Mouse (Mus musculus): Measurements from ENCODE around the gene Evl. TPM values are rescaled to one million over a fixed set of nuclear protein-coding genes. Genes with fewer than 3 reads are reported as not detected.

Gene Evl
- polyA plus RNA-seq, 1 experiment from 2014 or later: 65.6 TPM

GRCm38 (mm10) chr12:108657350-108657749 is 102.8 kb downstream of the Evl start:
- Histone ChIP-seq H3K4me2 (replicated peaks) (no peak overlapping the region), H3K4me3 (no peak overlapping the region), H3K4me1 (no peaks in the 10 kb centered on the region), H3K27ac (no peak overlapping the region), H3K36me3 (peaks cover 89% of the 10 kb centered on the region), H3K27me3 (no peaks in the 10 kb centered on the region), H3K9me3 (no peaks in the 10 kb centered on the region), H3K9ac (no peak overlapping the region)
- WGBS: 80% methylated on average over 1 of the region's 1 CpGs
- ATAC-seq (ENCODE audit: low FRiP score, low read depth): no peak

DNA sequence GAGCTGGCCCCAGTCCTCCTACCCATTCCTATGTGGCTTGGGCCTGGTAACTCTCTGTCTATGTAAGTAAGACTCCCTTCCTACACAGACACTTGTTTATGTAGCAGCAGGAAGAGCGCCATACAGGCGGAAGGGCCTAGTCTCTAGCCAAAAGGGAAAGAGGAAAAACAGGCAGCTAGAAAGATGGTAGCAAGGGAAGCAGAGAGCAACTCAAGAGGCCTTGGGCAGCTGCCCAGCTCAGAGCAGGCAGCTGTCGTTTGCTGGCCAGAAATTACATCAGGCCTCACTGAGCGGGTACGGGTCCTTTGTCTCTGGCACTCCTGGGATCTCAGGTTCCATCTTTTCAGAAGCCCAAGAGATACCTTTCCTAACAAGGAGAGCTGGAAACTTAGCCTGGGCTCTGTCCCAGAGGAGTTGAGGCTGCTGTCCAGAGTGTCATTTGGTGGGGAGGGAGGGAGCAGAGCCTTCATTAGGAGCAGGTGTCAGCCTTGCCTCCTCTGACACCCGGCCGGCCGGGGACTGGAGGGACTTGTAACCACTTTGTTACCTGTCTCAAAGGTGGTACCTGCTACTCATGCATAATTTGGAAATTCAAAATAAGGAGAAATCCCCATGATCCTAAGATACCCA is 114.2 kb downstream of the Evl start:
- Histone ChIP-seq H3K27me3 (no peaks in the 10 kb centered on the region), H3K36me3 (peaks cover 77% of the 10 kb centered on the region), H3K4me1 (no peaks in the 10 kb centered on the region), H3K9ac (no peak overlapping the region), H3K4me3 (no peak overlapping the region), H3K9me3 (no peaks in the 10 kb centered on the region), H3K27ac (no peak overlapping the region), H3K4me2 (replicated peaks) (no peak overlapping the region)
- 83% methylated on average over 8 of the region's 8 CpGs for WGBS
- no peak for ATAC-seq (ENCODE audit: low FRiP score, low read depth)

- H3K27ac ChIP-seq: no peak overlapping the region
- H3K9ac ChIP-seq: no peak overlapping the region
- no peak overlapping the region for H3K4me2 ChIP-seq (replicated peaks)
- H3K4me1 ChIP-seq: no peaks in the 10 kb centered on the region
- no peak overlapping the region for H3K4me3 ChIP-seq
- no peaks in the 10 kb centered on the region for H3K9me3 ChIP-seq
- 79% methylated on average over 2 of the region's 2 CpGs for WGBS
- H3K27me3 ChIP-seq: no peaks in the 10 kb centered on the region
- no peak for ATAC-seq (ENCODE audit: low FRiP score, low read depth)
- H3K36me3 ChIP-seq: peaks cover 84% of the 10 kb centered on the region
Observed at GRCm38 (mm10) chr12:108671541-108671940, 117.0 kb downstream of the Evl start.

GRCm38 (mm10) chr12:108672908-108673307 is 118.4 kb downstream of the Evl start:
- Histone ChIP-seq H3K4me2 (replicated peaks) (no peak overlapping the region), H3K9ac (no peak overlapping the region), H3K27ac (no peak overlapping the region), H3K36me3 (peaks cover 88% of the 10 kb centered on the region), H3K4me3 (no peak overlapping the region), H3K9me3 (no peaks in the 10 kb centered on the region), H3K4me1 (no peaks in the 10 kb centered on the region), H3K27me3 (no peaks in the 10 kb centered on the region)
- no peak for ATAC-seq (ENCODE audit: low FRiP score, low read depth)
- 77% methylated on average over 4 of the region's 4 CpGs for WGBS

DNA sequence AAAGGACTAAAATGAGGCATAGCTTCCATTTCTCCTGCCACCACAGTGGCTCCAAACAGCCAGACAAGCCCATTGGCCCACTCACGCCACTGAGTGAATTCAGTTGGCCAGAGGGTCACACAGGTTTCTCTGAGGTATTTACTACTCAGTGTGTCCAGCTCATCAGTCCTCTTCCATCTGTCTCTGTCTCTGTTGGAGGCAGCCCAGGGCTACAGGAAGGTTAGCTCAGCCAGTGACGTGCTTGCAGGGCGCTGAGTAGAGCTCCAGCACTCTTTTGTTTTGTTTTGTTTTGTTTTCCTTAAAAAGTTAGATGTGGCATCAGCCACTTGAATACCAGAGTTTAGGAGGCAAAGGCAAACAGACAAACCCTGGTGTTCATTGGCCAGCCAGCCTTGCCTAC is 119.0 kb downstream of the Evl start:
- Histone ChIP-seq H3K27me3 (no peaks in the 10 kb centered on the region), H3K9ac (no peak overlapping the region), H3K36me3 (peaks cover 83% of the 10 kb centered on the region), H3K9me3 (no peaks in the 10 kb centered on the region), H3K4me2 (replicated peaks) (no peak overlapping the region), H3K27ac (no peak overlapping the region), H3K4me1 (no peaks in the 10 kb centered on the region), H3K4me3 (no peak overlapping the region)
- 87% methylated on average over 3 of the region's 3 CpGs for WGBS
- no peak for ATAC-seq (ENCODE audit: low FRiP score, low read depth)

DNA sequence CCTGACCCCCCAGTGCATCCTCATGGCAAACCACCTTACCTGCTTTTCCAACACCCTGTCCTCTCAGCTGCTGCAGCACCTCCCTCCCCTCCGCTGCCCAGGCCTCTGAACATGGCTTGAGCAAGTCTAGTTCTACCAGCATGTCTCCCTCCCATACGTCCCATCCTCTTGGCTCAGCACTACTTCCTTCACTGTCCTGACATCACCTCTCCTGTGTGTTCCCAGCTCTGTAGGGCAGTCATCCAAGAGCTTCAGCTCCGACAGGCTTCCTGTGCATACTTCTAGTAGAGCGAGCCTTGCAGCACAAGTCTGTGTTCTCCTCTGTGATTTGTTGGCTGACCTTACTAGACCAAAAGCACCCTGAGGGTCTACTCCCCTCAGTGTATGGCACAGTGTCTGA is 120.0 kb downstream of the Evl start:
- H3K36me3 ChIP-seq: peaks cover 84% of the 10 kb centered on the region
- H3K4me3 ChIP-seq: no peak overlapping the region
- 91% methylated on average over 4 of the region's 4 CpGs for WGBS
- ATAC-seq (ENCODE audit: low FRiP score, low read depth): no peak
- no peaks in the 10 kb centered on the region for H3K4me1 ChIP-seq
- H3K27me3 ChIP-seq: no peaks in the 10 kb centered on the region
- no peak overlapping the region for H3K9ac ChIP-seq
- H3K27ac ChIP-seq: no peak overlapping the region
- H3K9me3 ChIP-seq: no peaks in the 10 kb centered on the region
- H3K4me2 ChIP-seq (replicated peaks): no peak overlapping the region

DNA sequence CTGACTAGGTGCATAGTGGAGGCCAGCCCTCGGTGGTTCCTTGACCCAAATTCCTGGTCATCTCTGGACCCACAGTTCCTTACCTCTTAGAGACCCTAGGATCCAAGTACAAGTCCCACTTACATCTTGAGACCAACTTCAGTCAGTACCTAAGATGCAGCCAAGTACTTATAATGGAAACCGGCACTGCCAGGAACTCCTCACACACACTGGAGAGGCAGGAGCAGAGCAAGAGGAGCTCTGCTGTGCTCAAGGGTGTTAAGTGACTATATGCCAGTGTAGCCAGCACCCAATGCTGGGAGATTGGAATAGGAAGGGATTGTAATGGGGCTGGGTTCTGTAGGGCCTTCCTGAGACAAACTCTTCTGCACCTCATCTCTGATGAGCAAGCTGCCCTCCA is 120.4 kb downstream of the Evl start:
- no peak for ATAC-seq (ENCODE audit: low FRiP score, low read depth)
- Histone ChIP-seq H3K36me3 (peaks cover 84% of the 10 kb centered on the region), H3K9me3 (no peaks in the 10 kb centered on the region), H3K4me3 (no peak overlapping the region), H3K4me1 (no peaks in the 10 kb centered on the region), H3K4me2 (replicated peaks) (no peak overlapping the region), H3K27me3 (no peaks in the 10 kb centered on the region), H3K9ac (no peak overlapping the region), H3K27ac (no peak overlapping the region)
- WGBS: 96% methylated on average over 2 of the region's 2 CpGs

DNA sequence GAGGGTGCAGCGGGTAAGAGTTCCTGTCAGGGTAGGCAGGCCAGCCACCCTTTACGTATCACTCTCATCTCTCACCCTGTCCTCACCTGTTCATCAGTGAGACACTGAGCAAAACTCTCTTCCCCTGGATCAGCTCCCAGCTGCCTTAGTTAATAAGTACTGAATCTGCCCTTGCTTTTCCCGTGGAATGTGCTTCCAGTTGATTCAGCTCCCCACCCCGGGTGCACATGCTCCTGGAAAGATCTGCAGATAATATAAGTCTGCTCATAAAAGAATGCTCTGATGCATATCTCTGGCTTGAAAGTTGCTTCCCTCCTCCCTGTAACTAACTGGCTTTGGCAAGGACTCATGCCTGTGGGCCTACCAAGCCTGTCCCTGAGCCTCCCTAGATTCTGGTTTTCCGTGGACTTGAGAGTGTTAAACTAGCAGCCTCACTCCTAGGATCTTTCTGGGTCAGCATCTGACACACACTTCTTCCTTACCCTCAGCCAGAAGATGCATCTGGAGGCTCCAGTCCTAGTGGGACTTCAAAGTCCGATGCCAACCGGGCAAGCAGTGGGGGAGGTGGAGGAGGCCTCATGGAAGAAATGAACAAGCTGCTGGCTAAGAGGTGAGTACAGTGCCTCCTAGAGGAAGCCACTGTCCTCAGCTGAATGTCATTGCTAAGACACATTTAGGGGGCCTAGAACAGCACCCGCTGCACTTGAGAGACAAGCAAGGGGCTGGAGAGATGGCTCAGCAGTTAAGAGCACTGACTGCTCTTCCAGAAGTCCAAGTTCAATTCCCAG is 121.3 kb downstream of the Evl start:
- H3K27me3 ChIP-seq: no peaks in the 10 kb centered on the region
- H3K36me3 ChIP-seq: peaks cover 87% of the 10 kb centered on the region
- H3K4me2 ChIP-seq (replicated peaks): no peak overlapping the region
- no peaks in the 10 kb centered on the region for H3K9me3 ChIP-seq
- 81% methylated on average over 8 of the region's 8 CpGs for WGBS
- no peak for ATAC-seq (ENCODE audit: low FRiP score, low read depth)
- no peak overlapping the region for H3K4me3 ChIP-seq
- no peaks in the 10 kb centered on the region for H3K4me1 ChIP-seq
- H3K9ac ChIP-seq: no peak overlapping the region
- H3K27ac ChIP-seq: no peak overlapping the region

GRCm38 (mm10) chr12:108677116-108677515 is 122.6 kb downstream of the Evl start:
- H3K9me3 ChIP-seq: no peaks in the 10 kb centered on the region
- H3K4me1 ChIP-seq: no peaks in the 10 kb centered on the region
- no peak overlapping the region for H3K27ac ChIP-seq
- H3K27me3 ChIP-seq: no peaks in the 10 kb centered on the region
- H3K36me3 ChIP-seq: peaks cover 88% of the 10 kb centered on the region
- ATAC-seq (ENCODE audit: low FRiP score, low read depth): no peak
- no peak overlapping the region; the same call in 1 of the 2 replicates for H3K9ac ChIP-seq
- no peak overlapping the region for H3K4me2 ChIP-seq (replicated peaks)
- no peak overlapping the region for H3K4me3 ChIP-seq
- 92% methylated on average over 5 of the region's 5 CpGs for WGBS

GRCm38 (mm10) chr12:108678366-108678765 is 123.8 kb downstream of the Evl start:
- 80% methylated on average over 4 of the region's 4 CpGs for WGBS
- no peak overlapping the region for H3K27ac ChIP-seq
- no peak for ATAC-seq (ENCODE audit: low FRiP score, low read depth)

DNA sequence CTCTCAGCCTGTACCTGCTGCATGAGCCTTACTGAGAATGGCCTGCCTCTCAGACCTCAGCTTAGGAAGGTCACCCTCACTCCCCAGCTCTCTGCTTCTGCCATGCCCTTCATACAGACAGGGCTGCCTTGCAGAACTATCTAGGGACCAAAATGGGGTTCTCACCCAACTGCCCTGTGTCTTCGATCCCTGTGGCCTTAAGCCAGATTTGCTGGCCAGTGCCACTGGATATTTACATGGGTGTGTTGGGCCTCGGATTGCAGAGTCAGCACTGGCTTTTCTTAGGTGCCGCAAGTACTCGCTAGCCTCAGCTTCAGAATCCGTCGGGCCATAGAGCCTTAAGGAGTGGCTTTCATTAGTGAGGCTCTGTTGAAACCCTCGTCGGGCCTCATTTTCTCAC is 126.3 kb downstream of the Evl start:
- 86% methylated on average over 8 of the region's 8 CpGs for WGBS
- peaks cover 91% of the 10 kb centered on the region for H3K36me3 ChIP-seq

More at GRCm38 (mm10) chr12:108678366-108678765, 123.8 kb downstream of the Evl start:
- H3K4me3 ChIP-seq: no peak overlapping the region
- no peak overlapping the region for H3K4me2 ChIP-seq (replicated peaks)
- peaks cover 90% of the 10 kb centered on the region for H3K36me3 ChIP-seq
- H3K9ac ChIP-seq: no peak overlapping the region
- H3K4me1 ChIP-seq: no peaks in the 10 kb centered on the region
- H3K27me3 ChIP-seq: no peaks in the 10 kb centered on the region
- H3K9me3 ChIP-seq: no peaks in the 10 kb centered on the region

DNA sequence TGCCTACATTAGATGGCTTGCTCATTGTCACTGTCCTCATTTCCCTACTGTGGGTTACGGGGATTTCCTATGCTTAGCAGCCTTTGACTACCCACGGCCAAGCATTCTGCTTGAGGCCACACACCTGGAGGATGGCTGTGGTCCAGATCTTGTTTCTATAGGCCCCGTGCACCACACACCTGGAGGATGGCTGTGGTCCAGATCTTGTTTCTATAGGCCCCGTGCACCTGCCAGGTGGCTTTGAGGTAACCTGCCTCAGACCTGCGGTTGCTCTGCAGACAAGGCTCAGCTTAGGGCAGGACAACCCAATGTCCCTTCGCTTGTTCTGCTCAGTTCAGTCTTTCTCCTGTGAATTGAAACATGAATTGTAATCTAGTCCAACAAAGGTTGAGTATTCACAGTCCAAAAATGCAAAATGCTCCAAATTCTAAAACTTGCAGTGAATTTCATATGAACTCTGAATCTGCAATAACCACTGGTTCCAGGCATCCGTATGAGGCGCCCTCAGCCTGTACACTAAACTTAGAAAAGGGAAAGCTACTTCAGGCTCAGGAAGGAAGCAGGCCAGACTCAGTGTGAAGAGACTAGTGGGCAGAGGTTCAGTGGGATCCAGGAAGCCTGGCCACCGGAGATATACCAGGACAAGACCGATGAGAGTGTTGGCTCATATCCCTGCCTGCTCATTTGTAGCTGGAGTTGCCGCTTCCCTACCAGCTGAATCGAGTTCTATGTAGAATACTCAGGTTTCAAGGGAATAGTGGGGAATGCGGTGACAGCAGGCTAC is 127.9 kb downstream of the Evl start:
- Histone ChIP-seq H3K9me3 (no peaks in the 10 kb centered on the region), H3K4me1 (no peaks in the 10 kb centered on the region), H3K27me3 (no peaks in the 10 kb centered on the region), H3K9ac (no peak overlapping the region), H3K4me2 (replicated peaks) (no peak overlapping the region), H3K27ac (no peak overlapping the region), H3K36me3 (peaks cover 91% of the 10 kb centered on the region), H3K4me3 (no peak overlapping the region)
- WGBS: 86% methylated on average over 13 of the region's 13 CpGs
- no peak for ATAC-seq (ENCODE audit: low FRiP score, low read depth)

More for the DNA sequence above, 126.3 kb downstream of the Evl start:
- no peaks in the 10 kb centered on the region for H3K9me3 ChIP-seq
- ATAC-seq (ENCODE audit: low FRiP score, low read depth): no peak
- H3K4me2 ChIP-seq (replicated peaks): no peak overlapping the region
- H3K27ac ChIP-seq: no peak overlapping the region
- H3K4me1 ChIP-seq: no peaks in the 10 kb centered on the region
- no peak overlapping the region for H3K4me3 ChIP-seq
- no peak overlapping the region for H3K9ac ChIP-seq
- H3K27me3 ChIP-seq: no peaks in the 10 kb centered on the region
